Mouse (Mus musculus) forebrain, embryonic 13.5 days (tissue): ENCODE measurements around the gene C2cd2l. TPM values are rescaled to one million over a fixed set of nuclear protein-coding genes. Genes with fewer than 3 reads are reported as not detected.
"Not testable (repeated sequence)": the region's sequence is repeated elsewhere in the genome, so short reads cannot be mapped to it uniquely, and the experiment has no call there.

Source experiments
- ATAC-seq: fragments of 200-750 bp; cut with Nextera tagmentation; 2 replicates; pipeline ENCODE4 v1.8.0; 2017
- H3K27ac ChIP-seq: fragments of 300-500 bp; sonication (generic); 2 replicates; pipeline ENCODE4 v1.5.1; 2015; ENCODE audit warnings: inconsistent platforms, mild to moderate bottlenecking, moderate library complexity
- H3K27me3 ChIP-seq: fragments of 300-500 bp; sonication (generic); 2 replicates; pipeline ENCODE4 v1.6.1; 2015; ENCODE audit warnings: mild to moderate bottlenecking, inconsistent platforms
- H3K36me3 ChIP-seq: fragments of 300-500 bp; sonication (generic); 2 replicates; pipeline ENCODE4 v1.6.1; 2015; ENCODE audit warnings: mild to moderate bottlenecking, inconsistent platforms; ENCODE audit not compliant: poor library complexity, severe bottlenecking
- H3K4me1 ChIP-seq: fragments of 300-500 bp; sonication (generic); 2 replicates; pipeline ENCODE4 v1.6.1; 2015; ENCODE audit warnings: inconsistent platforms
- H3K4me2 ChIP-seq: fragments of 300-500 bp; sonication (generic); 2 replicates; pipeline ENCODE4 v1.6.1; 2015; ENCODE audit warnings: inconsistent platforms, mild to moderate bottlenecking, moderate library complexity
- H3K4me3 ChIP-seq: fragments of 300-500 bp; sonication (generic); 2 replicates; pipeline ENCODE4 v1.5.1; 2015; ENCODE audit warnings: mild to moderate bottlenecking, inconsistent platforms
- H3K9ac ChIP-seq: fragments of 300-500 bp; sonication (generic); 2 replicates; pipeline ENCODE4 v1.6.1; 2015; ENCODE audit warnings: mild to moderate bottlenecking, inconsistent platforms
- H3K9me3 ChIP-seq: fragments of 300-500 bp; sonication (generic); replicated peaks from 2 replicates; pipeline ENCODE4 v1.6.1; 2016; ENCODE audit warnings: inconsistent platforms
- WGBS: fragments of 180-500 bp; shearing (Covaris S2); methylation state at CpG from one replicate; pipeline ENCODE4 v1.1.7; 2015; 5-methylcytosine and 5-hydroxymethylcytosine counted together
- polyA plus RNA-seq: library from polyadenylated mRNA; unstranded; fragments of >200 nt; fragmentation: Nextera tagmentation; extraction: Ambion mirVana; gene quantifications from 2 replicates; pipeline ENCODE4 v1.2.1, GENCODE M21; 2015

Gene C2cd2l
- polyA plus RNA-seq, 1 experiment from 2014 or later: 14.0 TPM

GRCm38 (mm10) chr9:44345570-44346433, 25.7 kb upstream of the C2cd2l start:
- Histone ChIP-seq H3K4me1 (peaks cover 17% of the 10 kb centered on the region), H3K27ac (no peak overlapping the region), H3K9ac (no peak overlapping the region), H3K4me2 (no peak overlapping the region), H3K27me3 (no peaks in the 10 kb centered on the region), H3K4me3 (no peak overlapping the region), H3K36me3 (peaks cover 59% of the 10 kb centered on the region), H3K9me3 (no peaks in the 10 kb centered on the region)
- no peak for ATAC-seq
- 89% methylated on average over 6 of the region's 6 CpGs for WGBS

DNA sequence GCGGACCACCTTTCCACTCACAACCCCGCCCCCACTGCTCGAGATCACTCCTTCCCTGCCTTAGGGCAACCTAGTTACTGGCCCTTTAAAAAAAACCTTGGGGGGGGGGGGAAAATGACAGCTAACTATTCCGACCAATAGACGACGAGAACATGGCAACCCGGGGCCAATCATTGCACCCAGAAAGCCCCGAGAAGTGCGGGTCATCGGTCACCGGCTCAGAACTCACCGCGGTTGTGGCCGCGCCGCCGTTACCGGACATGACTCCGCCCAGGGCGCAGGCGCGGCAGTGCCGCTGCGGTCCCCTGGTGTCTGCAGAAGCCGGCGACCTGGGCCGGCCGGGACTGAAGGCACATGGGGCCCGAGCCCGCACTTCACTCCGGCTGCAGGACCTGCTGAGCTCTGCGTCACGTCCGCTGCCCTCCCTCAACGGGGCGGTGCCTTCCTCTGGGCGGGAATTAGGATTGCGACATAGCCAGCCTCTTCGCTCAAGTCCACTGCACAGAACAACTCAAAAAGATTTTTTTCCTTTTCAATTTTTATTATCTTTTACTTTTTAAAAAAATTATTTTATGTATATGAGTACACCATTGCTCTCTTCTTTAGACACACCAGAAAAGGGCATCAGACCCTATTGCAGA, 23.8 kb upstream of the C2cd2l start, which contains the start of gene Hmbs:
Gene Hmbs, minus strand, starts transcription at position 448 of the 641 bp plus-strand sequence.
- Histone ChIP-seq H3K9me3 (no peaks in the 10 kb centered on the region), H3K27me3 (no peaks in the 10 kb centered on the region), H3K4me1 (peaks cover 17% of the 10 kb centered on the region), H3K4me3 (peak within 1 kb of the TSS; percentile 84), H3K27ac (peak within 1 kb of the TSS; percentile 96), H3K9ac (peak within 1 kb of the TSS; percentile 80), H3K4me2 (peak within 1 kb of the TSS; percentile 71), H3K36me3 (peaks cover 55% of the 10 kb centered on the region)
- WGBS: under 1% methylated on average over 39 of the region's 39 CpGs
- ATAC-seq: peak; percentile 98

DNA sequence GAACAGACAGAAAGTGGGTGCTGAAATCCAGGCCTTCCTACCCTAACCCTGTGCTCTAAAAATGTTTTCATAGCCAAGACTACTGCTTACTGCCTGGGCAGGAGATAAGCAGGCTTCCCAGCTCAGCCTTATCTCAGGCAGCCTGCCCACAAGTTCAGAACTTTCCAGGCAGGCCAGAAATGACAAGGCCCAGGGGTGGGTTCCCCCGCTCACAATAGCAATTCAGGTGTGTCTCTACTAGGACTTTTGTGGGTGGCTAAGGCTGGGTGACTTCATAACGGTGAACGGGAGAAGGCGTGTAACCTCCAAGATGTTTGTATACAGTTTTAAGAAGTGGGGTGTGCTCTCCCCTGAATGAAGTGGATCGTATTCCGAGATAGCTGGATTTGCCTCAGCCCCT, 23.2 kb upstream of the C2cd2l start:
- WGBS: 13% methylated on average over 6 of the region's 6 CpGs
- Histone ChIP-seq H3K36me3 (peaks cover 55% of the 10 kb centered on the region), H3K4me3 (peak overlapping the region; percentile 84), H3K27me3 (no peaks in the 10 kb centered on the region), H3K9me3 (no peaks in the 10 kb centered on the region), H3K27ac (peak overlapping the region; percentile 96), H3K9ac (peak overlapping the region; percentile 80), H3K4me2 (peak overlapping the region; percentile 71), H3K4me1 (peaks cover 17% of the 10 kb centered on the region)
- no peak for ATAC-seq

DNA sequence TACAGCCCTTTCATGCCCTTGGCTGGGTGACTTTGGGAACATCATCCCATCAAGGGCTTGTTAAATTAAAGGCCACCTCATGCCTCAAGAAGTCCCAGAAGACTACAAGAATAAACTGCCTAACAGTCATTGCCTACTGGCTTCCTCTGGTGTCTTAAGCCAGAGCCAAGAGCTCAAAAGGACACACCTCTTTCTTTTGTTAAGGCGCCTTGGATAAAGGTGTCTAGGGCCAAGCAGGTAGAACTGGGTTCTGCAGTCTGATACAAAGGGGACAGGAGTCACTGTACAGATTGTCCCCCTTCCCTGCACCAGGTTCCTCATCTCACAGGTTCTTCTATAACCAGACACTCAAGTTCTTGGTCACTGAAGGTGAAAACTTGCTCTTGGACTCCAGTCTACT, 22.5 kb upstream of the C2cd2l start:
- peak overlapping the region; percentile 71; the same call in 1 of the 2 replicates for H3K4me2 ChIP-seq

GRCm38 (mm10) chr9:44342173-44342572, 22.1 kb upstream of the C2cd2l start:
- Histone ChIP-seq H3K4me3 (no peak overlapping the region), H3K27me3 (no peaks in the 10 kb centered on the region), H3K9me3 (no peaks in the 10 kb centered on the region), H3K4me1 (peaks cover 25% of the 10 kb centered on the region), H3K27ac (no peak overlapping the region), H3K9ac (no peak overlapping the region), H3K36me3 (peaks cover 55% of the 10 kb centered on the region), H3K4me2 (no peak overlapping the region)
- no peak for ATAC-seq
- 94% methylated on average over 3 of the region's 3 CpGs for WGBS

More for the DNA sequence above, 22.5 kb upstream of the C2cd2l start:
- H3K4me3 ChIP-seq: no peak overlapping the region
- no peaks in the 10 kb centered on the region for H3K9me3 ChIP-seq
- WGBS: 92% methylated on average over 1 of the region's 1 CpGs
- peaks cover 55% of the 10 kb centered on the region for H3K36me3 ChIP-seq
- H3K27ac ChIP-seq: no peak overlapping the region
- H3K9ac ChIP-seq: no peak overlapping the region; the same call in 1 of the 2 replicates
- H3K27me3 ChIP-seq: no peaks in the 10 kb centered on the region
- no peak for ATAC-seq
- H3K4me1 ChIP-seq: peaks cover 20% of the 10 kb centered on the region

DNA sequence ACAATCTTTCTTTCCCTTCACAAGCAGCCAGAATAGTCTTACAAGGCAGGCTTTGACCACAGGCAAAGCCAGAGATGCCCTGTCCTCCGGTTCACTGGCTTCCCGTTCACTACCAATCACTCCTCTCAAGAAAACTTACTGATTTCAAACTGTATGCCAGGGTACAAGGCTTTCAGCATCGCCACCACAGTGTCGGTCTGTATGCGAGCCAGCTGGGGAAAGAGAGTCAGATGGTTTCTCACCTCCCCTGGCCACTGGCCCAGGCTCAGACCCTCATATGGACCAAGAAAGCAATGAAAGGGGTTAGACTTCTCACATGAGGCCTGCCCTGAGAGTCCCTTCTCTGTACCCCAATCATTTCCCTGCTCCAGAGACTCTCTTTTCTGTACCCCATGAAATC, 21.4 kb upstream of the C2cd2l start:
- Histone ChIP-seq H3K4me2 (no peak overlapping the region), H3K4me1 (peaks cover 32% of the 10 kb centered on the region), H3K36me3 (peaks cover 55% of the 10 kb centered on the region), H3K27me3 (no peaks in the 10 kb centered on the region), H3K9me3 (no peaks in the 10 kb centered on the region), H3K9ac (no peak overlapping the region), H3K27ac (no peak overlapping the region), H3K4me3 (no peak overlapping the region)
- ATAC-seq: no peak
- 96% methylated on average over 5 of the region's 5 CpGs for WGBS

GRCm38 (mm10) chr9:44338574-44338973, 18.5 kb upstream of the C2cd2l start:
- no peak overlapping the region for H3K4me3 ChIP-seq
- H3K4me2 ChIP-seq: no peak overlapping the region
- peaks cover 50% of the 10 kb centered on the region for H3K36me3 ChIP-seq
- no peaks in the 10 kb centered on the region; the same call in 1 of the 2 replicates for H3K9me3 ChIP-seq
- no peaks in the 10 kb centered on the region for H3K27me3 ChIP-seq
- H3K9ac ChIP-seq: no peak overlapping the region
- ATAC-seq: no peak
- peaks cover 34% of the 10 kb centered on the region for H3K4me1 ChIP-seq
- WGBS: 84% methylated on average over 5 of the region's 5 CpGs
- H3K27ac ChIP-seq: no peak overlapping the region

DNA sequence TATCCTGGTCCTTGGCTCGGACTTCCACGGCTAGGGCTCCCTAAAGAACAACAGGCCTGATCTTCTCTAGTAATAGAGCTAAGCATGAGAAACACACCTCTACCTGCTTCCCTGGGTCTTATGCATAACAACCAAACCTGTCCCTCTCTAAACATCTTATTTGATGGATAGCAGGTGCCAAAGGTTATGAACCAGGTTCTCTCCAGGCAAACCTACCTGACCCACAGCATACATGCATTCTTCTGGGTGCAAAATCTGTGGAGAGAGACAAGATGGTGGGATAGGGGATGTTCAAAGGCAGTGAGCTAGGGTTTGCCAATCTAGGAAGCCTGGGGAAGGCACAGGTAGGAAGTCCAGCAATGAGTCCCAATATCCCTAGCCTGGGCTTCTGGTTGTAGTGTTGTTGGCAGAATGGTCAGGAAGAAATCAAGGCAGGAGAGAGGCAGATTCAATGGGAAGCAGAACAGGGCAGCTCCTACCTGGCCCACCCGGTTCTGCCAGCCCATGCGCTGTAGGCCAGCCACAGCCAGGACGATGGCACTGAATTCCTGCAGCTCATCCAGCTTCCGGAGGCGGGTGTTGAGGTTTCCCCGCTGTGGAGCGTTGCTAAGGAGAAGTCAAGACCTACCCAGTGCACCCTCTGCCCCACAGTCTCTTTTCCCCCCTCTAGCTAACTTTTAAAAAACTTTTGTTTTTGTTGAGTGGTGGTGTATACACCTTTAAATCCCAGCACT, 17.5 kb upstream of the C2cd2l start:
- H3K4me3 ChIP-seq: peak overlapping the region; percentile 92
- H3K4me2 ChIP-seq: peak overlapping the region; percentile 81
- 64% methylated on average over 9 of the region's 9 CpGs for WGBS
- peak overlapping the region; percentile 21; the same call in 1 of the 2 replicates for H3K27ac ChIP-seq
- peaks cover 25% of the 10 kb centered on the region for H3K4me1 ChIP-seq
- no peaks in the 10 kb centered on the region; the same call in 1 of the 2 replicates for H3K9me3 ChIP-seq
- peaks cover 60% of the 10 kb centered on the region for H3K36me3 ChIP-seq
- ATAC-seq: no peak
- no peaks in the 10 kb centered on the region for H3K27me3 ChIP-seq
- peak overlapping the region; percentile 98 for H3K9ac ChIP-seq

GRCm38 (mm10) chr9:44336964-44337363, 16.9 kb upstream of the C2cd2l start:
- WGBS: 84% methylated on average over 3 of the region's 3 CpGs
- H3K27ac ChIP-seq: no peak overlapping the region; the same call in 1 of the 2 replicates

DNA sequence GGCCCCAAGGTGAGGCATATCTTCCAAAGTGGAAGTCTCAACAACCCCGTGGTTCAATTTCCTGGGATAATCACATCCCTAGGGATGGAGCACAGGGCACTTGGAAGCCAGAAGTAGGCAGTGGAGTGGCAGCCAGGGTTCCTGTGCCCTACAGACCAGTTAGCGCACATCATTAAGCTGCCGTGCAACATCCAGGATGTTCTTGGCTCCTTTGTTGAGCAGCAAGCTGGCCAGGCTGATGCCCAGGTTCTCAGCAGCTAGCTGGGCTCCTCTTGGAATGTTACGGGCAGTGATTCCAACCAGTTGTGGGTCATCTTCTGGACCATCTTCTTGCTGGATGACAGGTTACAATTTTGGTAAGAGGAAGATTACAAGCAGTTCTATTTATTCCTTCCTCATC, 16.4 kb upstream of the C2cd2l start:
- ATAC-seq, H3K27me3 ChIP-seq, H3K9me3 ChIP-seq, H3K27ac ChIP-seq: not testable (repeated sequence)
- Histone ChIP-seq H3K4me1 (peaks cover 23% of the 10 kb centered on the region), H3K4me3 (peak overlapping the region; percentile 92), H3K36me3 (peaks cover 68% of the 10 kb centered on the region), H3K9ac (peak overlapping the region; percentile 98), H3K4me2 (peak overlapping the region; percentile 81)
- whole genome bisulfite sequencing: 21% methylated on average over 4 of the region's 4 CpGs

More at GRCm38 (mm10) chr9:44336964-44337363, 16.9 kb upstream of the C2cd2l start:
- Histone ChIP-seq H3K36me3 (peaks cover 65% of the 10 kb centered on the region), H3K27me3 (no peaks in the 10 kb centered on the region), H3K4me2 (peak overlapping the region; percentile 81), H3K4me1 (peaks cover 23% of the 10 kb centered on the region), H3K9me3 (no peaks in the 10 kb centered on the region; the same call in 1 of the 2 replicates), H3K4me3 (peak overlapping the region; percentile 92), H3K9ac (peak overlapping the region; percentile 98)
- no peak for ATAC-seq

- Histone ChIP-seq H3K27me3 (no peaks in the 10 kb centered on the region), H3K4me1 (peaks cover 23% of the 10 kb centered on the region), H3K36me3 (peaks cover 68% of the 10 kb centered on the region), H3K9me3 (no peaks in the 10 kb centered on the region; the same call in 1 of the 2 replicates), H3K4me3 (peak overlapping the region; percentile 92), H3K9ac (peak overlapping the region; percentile 98), H3K4me2 (peak overlapping the region; percentile 81), H3K27ac (peak overlapping the region; percentile 98; the same call in 1 of the 2 replicates)
- 0% methylated on average over 5 of the region's 5 CpGs for WGBS
- no peak for ATAC-seq
Measured at GRCm38 (mm10) chr9:44336093-44336406, 16.0 kb upstream of the C2cd2l start.
